Mouse (Mus musculus) liver, adult 2 months (tissue): ENCODE results near the gene Ndrg2. TPM values are rescaled to one million over a fixed set of nuclear protein-coding genes. Genes with fewer than 3 reads are reported as not detected.
"Not testable (repeated sequence)": the region's sequence is repeated elsewhere in the genome, so short reads cannot be mapped to it uniquely, and the experiment has no call there.

Experiments used
- DNase-seq: peaks from one replicate; pipeline ENCODE4 v3.0.0-alpha.2; 2011; ENCODE audit warnings: low read depth, low spot score; ENCODE audit errors: extremely low read depth
- H3K27ac ChIP-seq: fragments of 200-500 bp; replicated peaks from 2 replicates; pipeline ENCODE4 v1.5.1; 2012; ENCODE audit warnings: low read depth, mild to moderate bottlenecking, control low read depth, inconsistent platforms, low read length; ENCODE audit not compliant: insufficient read depth
- H3K27me3 ChIP-seq: fragments of 200-500 bp; 2 replicates; pipeline ENCODE4 v1.6.1; 2012; ENCODE audit warnings: mild to moderate bottlenecking, moderate library complexity, low read length, inconsistent platforms; ENCODE audit not compliant: control insufficient read depth, insufficient read depth
- H3K36me3 ChIP-seq: fragments of 200-500 bp; 2 replicates; pipeline ENCODE4 v1.6.1; 2012; ENCODE audit warnings: low read length, inconsistent platforms; ENCODE audit not compliant: control insufficient read depth, insufficient read depth
- H3K4me1 ChIP-seq: fragments of 200-500 bp; 2 replicates; pipeline ENCODE4 v1.6.1; 2011; ENCODE audit warnings: low read length; ENCODE audit not compliant: control insufficient read depth, insufficient read depth
- H3K4me3 ChIP-seq: fragments of 200-500 bp; 2 replicates; pipeline ENCODE4 v1.5.1; 2011; ENCODE audit warnings: low read depth, mild to moderate bottlenecking, control low read depth, low read length, moderate library complexity; ENCODE audit not compliant: insufficient read depth
- H3K79me2 ChIP-seq: fragments of 200-500 bp; 2 replicates; pipeline ENCODE4 v1.6.1; 2012; ENCODE audit warnings: inconsistent platforms, mild to moderate bottlenecking, low read length, moderate library complexity; ENCODE audit not compliant: control insufficient read depth, insufficient read depth
- H3K9ac ChIP-seq: fragments of 200-500 bp; 2 replicates; pipeline ENCODE4 v1.6.1; 2012; ENCODE audit warnings: low read depth, mild to moderate bottlenecking, control low read depth, inconsistent platforms, low read length
- CTCF ChIP-seq: fragments of 200-500 bp; IDR thresholded peaks from 2 replicates; pipeline ENCODE4 v1.5.1; 2011; ENCODE audit warnings: low read depth, low read length, control low read depth
- POLR2A ChIP-seq: fragments of 200-500 bp; IDR thresholded peaks from 2 replicates; pipeline ENCODE4 v1.6.1; 2011; ENCODE audit warnings: low read length, control low read depth; ENCODE audit not compliant: insufficient read depth; ENCODE audit errors: extremely low read depth
- WGBS: fragments of 180-500 bp; shearing (Covaris S2); methylation state at CpG from one replicate; pipeline ENCODE4 v1.1.7; 2018; 5-methylcytosine and 5-hydroxymethylcytosine counted together
- polyA plus RNA-seq: library from polyadenylated mRNA; depleted of rRNA; stranded (reverse); fragments of >200 nt; gene quantifications from 2 replicates; pipeline ENCODE4 v1.2.3, GENCODE M21; 2012
- total RNA-seq: library from RNA; depleted of rRNA; stranded (reverse); fragments of >200 nt; gene quantifications from 2 replicates; pipeline ENCODE4 v1.2.3, GENCODE M21; 2014

Gene Ndrg2
- total and polyA plus RNA-seq, 2 experiments, result 1,535 to 1,907 TPM

DNA sequence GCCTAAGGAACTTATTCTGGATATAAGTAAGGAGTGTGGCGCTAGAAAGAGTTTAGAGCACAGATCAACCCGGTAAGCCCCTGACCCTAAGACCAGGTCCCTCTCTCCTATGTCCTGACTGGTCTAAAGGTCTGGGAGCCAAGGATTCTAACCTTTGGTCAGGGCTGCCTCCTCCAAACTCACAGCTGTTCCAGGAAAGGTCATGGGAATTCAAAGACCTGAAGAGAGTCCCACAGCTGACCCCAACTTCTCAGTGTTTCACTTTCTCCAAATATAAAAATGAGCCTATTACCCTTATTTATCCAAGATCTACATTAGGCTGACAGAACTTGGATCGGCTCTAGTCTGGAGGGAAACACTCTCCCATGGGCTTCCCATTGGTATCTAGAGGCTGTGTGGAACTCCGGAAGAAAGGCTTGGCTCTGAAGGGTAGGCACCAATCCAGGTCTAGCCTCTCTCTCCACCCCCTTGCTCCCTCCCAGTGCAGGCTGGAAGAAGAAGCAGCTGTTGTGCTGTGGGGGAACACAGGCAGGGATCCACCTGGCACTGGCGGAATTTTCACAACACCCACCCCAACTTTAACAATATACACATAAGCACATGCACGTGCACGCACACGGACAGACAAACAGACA is 15.5 kb upstream of the Ndrg2 start:
- Histone ChIP-seq H3K9ac (peak overlapping the region; percentile 69), H3K4me1 (peaks cover 17% of the 10 kb centered on the region), H3K27me3 (no peaks in the 10 kb centered on the region), H3K36me3 (no peaks in the 10 kb centered on the region), H3K4me3 (peak overlapping the region; percentile 21), H3K79me2 (no peaks in the 10 kb centered on the region), H3K27ac (peak overlapping the region; percentile 99)
- TF ChIP-seq POLR2A (0 out of 2 replicates have a peak, but pooled peaks have one; percentile 38), CTCF (no peak)
- WGBS, result 15% methylated on average over 8 of the region's 8 CpGs
- peak; percentile 98 for DNase-seq

DNA sequence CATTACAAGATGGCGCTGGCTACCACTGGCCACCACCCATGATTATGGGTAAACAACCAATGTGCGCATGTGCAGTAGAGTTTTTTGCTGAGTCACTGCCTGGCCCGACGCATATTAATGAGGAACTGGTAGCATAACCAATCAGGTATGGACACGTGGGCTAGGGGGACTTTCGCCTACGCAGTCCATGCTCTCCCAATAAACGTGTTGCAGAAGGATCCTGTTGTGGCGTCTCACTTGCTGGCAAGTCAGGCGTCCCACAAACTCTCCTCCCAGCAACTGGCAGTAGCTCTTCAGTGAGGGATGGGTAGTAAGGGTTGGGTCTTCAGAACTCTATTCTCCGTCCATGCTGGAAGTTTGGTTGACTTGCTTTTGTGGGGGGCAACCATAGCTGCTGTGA is 13.0 kb upstream of the Ndrg2 start:
- not testable (repeated sequence) for DNase-seq, H3K79me2 ChIP-seq, H3K27ac ChIP-seq, H3K27me3 ChIP-seq, H3K36me3 ChIP-seq, H3K4me3 ChIP-seq, H3K9ac ChIP-seq
- WGBS, result 95% methylated on average over 11 of the region's 11 CpGs
- H3K4me1 ChIP-seq, result peaks cover 18% of the 10 kb centered on the region

DNA sequence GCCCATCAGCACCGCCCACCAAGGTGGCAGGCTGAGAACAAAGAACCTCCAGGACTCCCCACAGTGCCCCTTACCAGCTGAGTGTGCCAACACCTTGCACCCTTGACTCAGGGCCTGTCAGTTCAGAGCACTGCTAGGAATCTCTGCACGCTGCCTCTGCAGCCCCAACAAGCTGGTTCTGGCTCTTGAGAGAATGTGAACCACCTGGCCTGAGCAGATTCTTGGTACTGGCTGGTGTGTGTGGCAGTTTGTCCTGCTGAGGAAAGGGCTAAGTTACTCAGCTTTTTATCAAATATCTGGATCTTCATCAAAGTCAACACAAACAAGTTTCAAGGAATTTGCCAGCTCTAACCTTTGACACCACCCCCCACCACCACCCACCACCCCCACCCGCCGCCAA is 9.5 kb upstream of the Ndrg2 start:
- Histone ChIP-seq H3K4me3 (no peak overlapping the region), H3K36me3 (no peaks in the 10 kb centered on the region), H3K79me2 (no peaks in the 10 kb centered on the region), H3K27ac (no peak overlapping the region), H3K27me3 (no peaks in the 10 kb centered on the region), H3K9ac (no peak overlapping the region), H3K4me1 (peaks cover 8% of the 10 kb centered on the region)
- DNase-seq, result no peak
- WGBS, result 89% methylated on average over 4 of the region's 4 CpGs
- TF ChIP-seq CTCF (no peak), POLR2A (no peak)

DNA sequence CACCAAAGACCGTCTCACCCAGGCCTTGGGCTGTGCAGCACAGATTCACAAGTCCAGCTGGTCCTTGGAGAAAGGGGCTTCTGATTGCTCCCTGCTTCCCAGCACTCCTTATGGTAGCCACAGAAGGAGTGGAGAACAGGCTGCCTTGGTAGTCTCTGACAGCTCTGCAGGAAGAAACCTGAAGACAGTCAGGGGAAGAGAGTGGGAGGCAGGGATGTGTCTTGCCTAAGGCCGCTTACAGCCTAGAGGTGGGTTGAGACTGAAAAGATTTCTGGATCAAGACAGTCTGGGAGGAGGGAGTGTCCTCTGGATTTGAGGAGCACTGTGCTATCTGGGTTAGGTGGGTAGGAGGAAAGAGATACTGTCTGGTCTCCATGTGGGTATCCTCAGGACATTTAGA is 9.0 kb upstream of the Ndrg2 start:
- Histone ChIP-seq H3K9ac (no peak overlapping the region), H3K4me3 (no peak overlapping the region), H3K27me3 (no peaks in the 10 kb centered on the region), H3K36me3 (no peaks in the 10 kb centered on the region), H3K79me2 (no peaks in the 10 kb centered on the region), H3K4me1 (peaks cover 8% of the 10 kb centered on the region), H3K27ac (no peak overlapping the region)
- TF ChIP-seq CTCF (no peak), POLR2A (no peak)
- no peak for DNase-seq
- WGBS, result 94% methylated on average over 2 of the region's 2 CpGs

DNA sequence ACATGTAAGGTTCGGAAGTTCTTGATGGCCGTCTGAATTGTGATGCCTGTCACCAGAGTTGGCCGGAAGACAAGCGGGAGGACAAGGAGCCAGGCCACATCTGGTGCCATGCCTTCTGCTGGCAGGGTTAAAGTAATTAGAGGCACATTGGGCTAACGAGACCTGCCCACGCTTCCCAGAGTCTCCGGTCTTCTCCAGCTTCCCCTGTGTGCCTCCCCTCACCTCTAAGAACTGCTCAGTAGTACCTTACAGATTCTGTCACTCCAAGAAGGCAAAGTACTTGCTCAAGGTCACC is 8.6 kb upstream of the Ndrg2 start, which contains the start of gene Rnase13:
TSS of gene Rnase13 (minus strand) at position 203 of the 295 bp plus-strand sequence.
- TF ChIP-seq POLR2A (no peak), CTCF (no peak)
- Histone ChIP-seq H3K9ac (no peak within 1 kb of the TSS), H3K4me1 (peaks cover 8% of the 10 kb centered on the region), H3K79me2 (no peaks in the 10 kb centered on the region), H3K36me3 (no peaks in the 10 kb centered on the region), H3K4me3 (no peak within 1 kb of the TSS), H3K27ac (peak within 1 kb of the TSS; percentile 3), H3K27me3 (no peaks in the 10 kb centered on the region)
- 47% methylated on average over 7 of the region's 7 CpGs for WGBS
- DNase-seq, result no peak

DNA sequence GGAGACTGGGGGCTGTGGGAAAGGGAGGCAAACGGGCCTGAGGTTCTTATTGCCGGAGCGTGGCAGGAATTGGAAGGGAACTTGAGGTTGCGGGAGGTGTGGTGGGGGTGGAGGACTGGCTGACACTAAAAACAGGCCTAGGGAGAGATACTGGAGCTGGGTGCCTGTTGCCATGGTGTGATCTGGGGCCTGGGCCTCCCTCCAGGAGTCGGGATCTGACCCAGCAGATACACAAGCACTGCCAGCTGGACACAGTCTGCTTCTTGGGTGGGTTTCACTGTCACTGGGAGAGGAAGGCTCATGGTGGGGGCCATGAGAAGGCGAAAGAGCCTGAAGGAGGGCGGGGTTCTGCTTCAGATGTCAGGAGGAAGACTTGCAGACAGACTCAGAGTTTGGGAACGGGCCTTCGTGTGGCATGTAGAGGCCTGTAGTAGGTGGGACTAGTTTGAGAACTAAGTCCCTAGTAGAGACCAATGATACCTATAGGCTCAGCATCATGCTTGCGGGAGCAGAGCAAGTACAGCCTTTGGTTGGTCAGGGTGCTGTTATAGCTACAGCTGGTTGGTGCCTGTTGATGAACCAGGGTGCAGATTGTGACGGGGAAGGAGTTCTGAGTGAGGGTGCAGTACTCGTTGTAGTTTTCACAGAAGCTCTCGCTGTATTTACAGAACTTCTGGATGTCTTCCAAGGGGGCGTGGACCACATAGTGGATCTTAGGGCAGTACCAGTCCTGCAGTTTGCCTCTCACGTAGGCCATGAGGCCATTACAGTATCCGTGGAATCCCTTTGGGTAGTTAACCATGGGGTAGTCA is 8.0 kb upstream of the Ndrg2 start:
- DNase-seq, result peak; percentile 76
- Histone ChIP-seq H3K27me3 (no peaks in the 10 kb centered on the region), H3K27ac (peak overlapping the region; percentile 3), H3K79me2 (no peaks in the 10 kb centered on the region), H3K4me3 (no peak overlapping the region), H3K9ac (no peak overlapping the region), H3K4me1 (peaks cover 8% of the 10 kb centered on the region), H3K36me3 (no peaks in the 10 kb centered on the region)
- 57% methylated on average over 16 of the region's 16 CpGs for WGBS
- no peak for TF ChIP-seq POLR2A
- no peak for TF ChIP-seq CTCF
